Mouse (Mus musculus) lung, postnatal 0 days (tissue): ENCODE measurements at regions not wholly inside any gene's neighbourhood (a gene's known extent, or its start where the extent isn't known, plus 50 kb on each side); places are given as distances from the start of the nearest gene placed in this dataset.

Source experiments
- ATAC-seq: fragments of 200-750 bp; cut with Nextera tagmentation; 2 replicates; pipeline ENCODE4 v1.8.0; 2017; ENCODE audit warnings: moderate library complexity
- DNase-seq: peaks from one replicate; pipeline ENCODE4 v3.0.0-alpha.2; 2016; ENCODE audit warnings: low spot score
- H3K27ac ChIP-seq: fragments of 300-500 bp; sonication (generic); 2 replicates; pipeline ENCODE4 v1.5.1; 2014; ENCODE audit warnings: antibody characterized with exemption, mild to moderate bottlenecking, low read length, mixed read lengths
- H3K27me3 ChIP-seq: fragments of 300-500 bp; sonication (generic); replicated peaks from 2 replicates; pipeline ENCODE4 v1.6.1; 2014; ENCODE audit warnings: low read length, mixed read lengths; ENCODE audit not compliant: insufficient read depth
- H3K36me3 ChIP-seq: fragments of 300-500 bp; sonication (generic); 2 replicates; pipeline ENCODE4 v1.6.1; 2014; ENCODE audit warnings: low read length, mixed read lengths; ENCODE audit not compliant: insufficient read depth
- H3K4me1 ChIP-seq: fragments of 300-500 bp; sonication (generic); 2 replicates; pipeline ENCODE4 v1.6.1; 2014; ENCODE audit warnings: antibody characterized with exemption, low read depth, low read length, mixed read lengths; ENCODE audit not compliant: insufficient read depth
- H3K4me2 ChIP-seq: fragments of 300-500 bp; sonication (generic); replicated peaks from 2 replicates; pipeline ENCODE4 v1.6.1; 2014; ENCODE audit warnings: low read depth, mild to moderate bottlenecking, low read length, moderate library complexity, mixed read lengths
- H3K4me3 ChIP-seq: fragments of 300-500 bp; sonication (generic); 2 replicates; pipeline ENCODE4 v1.5.1; 2014; ENCODE audit warnings: low read depth, low read length
- H3K9ac ChIP-seq: fragments of 300-500 bp; sonication (generic); replicated peaks from 2 replicates; pipeline ENCODE4 v1.6.1; 2014; ENCODE audit warnings: low read depth, mild to moderate bottlenecking
- H3K9me3 ChIP-seq: fragments of 300-500 bp; sonication (generic); 2 replicates; pipeline ENCODE4 v1.6.1; 2016; ENCODE audit warnings: low read length, mixed read lengths
- CTCF ChIP-seq: IDR thresholded peaks from 2 replicates; pipeline ENCODE4 v1.5.1; 2016; ENCODE audit warnings: antibody characterized with exemption, mild to moderate bottlenecking
- EP300 ChIP-seq: IDR thresholded peaks from 2 replicates; pipeline ENCODE4 v1.6.1; 2016; ENCODE audit warnings: antibody characterized with exemption, mild to moderate bottlenecking, control low read depth
- WGBS: fragments of 180-500 bp; shearing (Covaris S2); extraction: QIAGEN DNeasy Blood & Tissue Kit; methylation state at CpG from one replicate; pipeline ENCODE4 v1.1.7; 2014; 5-methylcytosine and 5-hydroxymethylcytosine counted together

- no peak overlapping the region for H3K27ac ChIP-seq
- no peaks in the 10 kb centered on the region for H3K27me3 ChIP-seq
- no peak overlapping the region for H3K4me3 ChIP-seq
- no peaks in the 10 kb centered on the region for H3K36me3 ChIP-seq
- ATAC-seq, result no peak
- H3K4me2 ChIP-seq, result no peak overlapping the region
- H3K9ac ChIP-seq, result no peak overlapping the region
- TF ChIP-seq CTCF (no peak), EP300 (no peak)
- 83% methylated on average over 7 of the region's 7 CpGs for WGBS
- H3K4me1 ChIP-seq, result no peaks in the 10 kb centered on the region
- no peaks in the 10 kb centered on the region for H3K9me3 ChIP-seq
- no peak for DNase-seq
Observed at GRCm38 (mm10) chr10:70767461-70767860, 111.7 kb upstream of the Phyhipl start.

- no peak overlapping the region for H3K27ac ChIP-seq
- no peak overlapping the region for H3K4me3 ChIP-seq
- DNase-seq (no peak), ATAC-seq (no peak)
- H3K4me1 ChIP-seq, result no peaks in the 10 kb centered on the region
- H3K36me3 ChIP-seq, result no peaks in the 10 kb centered on the region
- no peak overlapping the region for H3K4me2 ChIP-seq
- TF ChIP-seq EP300, result no peak
- WGBS, result 71% methylated on average over 1 of the region's 1 CpGs
- H3K9me3 ChIP-seq, result no peaks in the 10 kb centered on the region
- no peak overlapping the region for H3K9ac ChIP-seq
- no peaks in the 10 kb centered on the region for H3K27me3 ChIP-seq
Observed at GRCm38 (mm10) chr10:70766869-70767268, 111.1 kb upstream of the Phyhipl start.

DNA sequence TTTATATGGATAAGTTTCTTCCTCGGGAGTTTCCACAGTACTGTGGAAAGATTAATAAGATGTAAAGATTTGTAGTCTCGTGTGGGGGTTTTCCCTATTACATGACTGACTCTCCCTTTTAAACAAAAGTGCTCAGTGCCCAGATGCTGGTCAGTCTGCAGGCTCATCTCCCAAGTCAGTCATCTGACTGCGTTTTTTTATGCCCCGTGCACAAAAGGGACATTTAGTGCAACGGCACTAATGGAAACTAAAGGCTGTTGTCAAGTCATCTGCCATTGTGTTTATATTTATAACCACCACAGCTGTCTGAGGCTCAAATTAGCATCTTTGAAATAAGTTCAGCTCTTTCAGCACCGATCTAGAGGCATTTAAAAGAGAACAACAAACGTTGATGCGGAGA lies 110.7 kb upstream of the Phyhipl start:
- Histone ChIP-seq H3K9ac (no peak overlapping the region), H3K27ac (no peak overlapping the region), H3K4me3 (no peak overlapping the region), H3K4me1 (no peaks in the 10 kb centered on the region), H3K4me2 (no peak overlapping the region), H3K27me3 (no peaks in the 10 kb centered on the region), H3K9me3 (no peaks in the 10 kb centered on the region), H3K36me3 (no peaks in the 10 kb centered on the region)
- TF ChIP-seq EP300 (no peak), CTCF (no peak)
- ATAC-seq (no peak), DNase-seq (no peak)
- WGBS, result 66% methylated on average over 8 of the region's 8 CpGs

- DNase-seq (no peak), ATAC-seq (no peak)
- Histone ChIP-seq H3K4me2 (no peak overlapping the region), H3K4me3 (no peak overlapping the region), H3K36me3 (no peaks in the 10 kb centered on the region), H3K9ac (no peak overlapping the region), H3K4me1 (no peaks in the 10 kb centered on the region), H3K9me3 (no peaks in the 10 kb centered on the region), H3K27ac (no peak overlapping the region), H3K27me3 (no peaks in the 10 kb centered on the region)
- WGBS, result 20% methylated on average over 7 of the region's 7 CpGs
- TF ChIP-seq CTCF, result no peak
- TF ChIP-seq EP300, result no peak
Observed at GRCm38 (mm10) chr10:70763206-70763605, 107.4 kb upstream of the Phyhipl start.

GRCm38 (mm10) chr10:70759686-70760085 lies 103.9 kb upstream of the Phyhipl start:
- H3K36me3 ChIP-seq, result no peaks in the 10 kb centered on the region

GRCm38 (mm10) chr10:70751771-70752170 lies 96.0 kb upstream of the Phyhipl start:
- no peak overlapping the region for H3K27ac ChIP-seq
- no peak overlapping the region for H3K9ac ChIP-seq
- ATAC-seq (no peak), DNase-seq (no peak)
- H3K27me3 ChIP-seq, result no peaks in the 10 kb centered on the region
- no peaks in the 10 kb centered on the region for H3K36me3 ChIP-seq
- H3K4me3 ChIP-seq, result no peak overlapping the region
- no peak overlapping the region for H3K4me2 ChIP-seq
- WGBS, result 58% methylated on average over 8 of the region's 8 CpGs
- TF ChIP-seq CTCF (no peak), EP300 (no peak)
- no peaks in the 10 kb centered on the region for H3K9me3 ChIP-seq
- H3K4me1 ChIP-seq, result no peaks in the 10 kb centered on the region

More at GRCm38 (mm10) chr10:70759686-70760085, 103.9 kb upstream of the Phyhipl start:
- no peaks in the 10 kb centered on the region for H3K9me3 ChIP-seq
- TF ChIP-seq CTCF, result no peak
- TF ChIP-seq EP300, result no peak
- no peaks in the 10 kb centered on the region for H3K27me3 ChIP-seq
- no peak overlapping the region for H3K27ac ChIP-seq
- DNase-seq (no peak), ATAC-seq (no peak)
- no peak overlapping the region for H3K4me2 ChIP-seq
- WGBS, result 71% methylated on average over 7 of the region's 7 CpGs
- no peak overlapping the region for H3K9ac ChIP-seq
- H3K4me3 ChIP-seq, result no peak overlapping the region
- no peaks in the 10 kb centered on the region for H3K4me1 ChIP-seq
